Mouse (Mus musculus) WW6 (cell line): ENCODE data around the gene Gm21885.

Source experiments
- DNase-seq: peaks from one replicate; pipeline ENCODE4 v3.0.0-alpha.2; 2013; ENCODE audit warnings: low read depth, low spot score

Gm21885 gene

GRCm38 (mm10) chr11:94268761-94269160 is 12.9 kb upstream of the Gm21885 start:
- DNase-seq: no peak

- DNase-seq: no peak
Observed at GRCm38 (mm10) chr11:94269906-94270305, 11.8 kb upstream of the Gm21885 start.

DNA sequence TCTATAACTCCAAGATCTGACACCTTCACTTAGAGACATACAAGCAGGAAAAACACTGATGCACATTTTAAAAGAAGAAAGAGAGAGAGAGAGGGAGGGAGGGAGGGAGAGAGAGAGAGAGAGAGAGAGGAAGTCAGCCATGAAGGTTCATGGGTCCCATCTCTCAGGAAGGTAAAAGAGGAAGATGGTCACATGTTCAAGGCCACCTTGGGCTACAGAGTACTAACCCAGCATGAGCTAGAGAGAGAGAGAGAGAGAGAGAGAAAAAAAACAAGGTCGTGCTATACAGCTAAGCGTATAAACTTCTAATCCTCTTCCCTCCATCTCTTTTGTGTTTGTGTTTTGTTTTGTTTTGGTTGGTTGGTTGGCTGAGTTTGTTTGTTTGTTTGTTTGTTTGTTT is 10.7 kb upstream of the Gm21885 start:
- no peak for DNase-seq

DNA sequence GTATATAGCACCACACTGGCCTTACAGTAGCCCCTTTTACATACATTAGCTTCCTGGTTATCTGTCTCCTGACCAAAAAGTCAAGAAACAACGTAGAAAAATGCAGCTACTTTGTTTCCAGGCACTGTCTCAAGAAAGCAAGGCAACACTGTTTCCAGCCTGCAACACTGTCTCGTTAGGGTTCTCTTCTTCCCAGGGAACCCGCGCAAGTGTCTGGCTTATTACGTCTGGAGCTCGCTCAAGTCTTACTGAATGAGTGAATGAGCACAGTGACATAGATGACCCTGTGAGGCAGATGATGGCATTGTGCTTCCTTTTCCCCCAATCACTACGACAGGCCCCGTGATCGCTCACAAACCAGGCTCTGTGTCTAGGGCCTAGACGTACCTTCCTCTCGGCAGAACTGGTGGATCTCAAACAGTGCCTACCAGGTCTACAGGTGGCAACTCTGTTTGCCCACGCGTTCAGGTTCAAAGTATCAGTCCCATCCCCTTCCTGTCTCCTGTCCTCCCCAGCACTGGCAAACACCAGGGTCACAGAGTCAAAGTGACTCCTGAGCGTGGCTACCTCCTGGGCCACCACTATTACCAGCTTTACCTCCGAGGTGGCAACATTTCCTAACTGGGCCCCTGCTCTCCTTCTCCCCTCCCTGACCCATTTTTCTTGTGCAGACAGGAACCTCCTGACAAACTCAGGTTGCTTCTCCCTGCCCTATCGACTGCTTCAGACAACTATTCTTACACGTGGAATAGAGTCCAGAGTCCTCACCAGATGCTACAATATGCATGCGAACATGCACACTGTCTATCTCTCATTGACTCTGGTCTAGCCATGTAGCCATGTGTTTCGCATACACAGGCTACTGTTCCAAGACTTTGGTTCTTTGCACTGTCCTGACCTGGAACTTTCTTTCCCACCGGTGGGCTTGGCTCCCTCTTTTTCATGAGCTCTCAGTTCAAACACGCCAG is 8.4 kb upstream of the Gm21885 start:
- no peak for DNase-seq

DNA sequence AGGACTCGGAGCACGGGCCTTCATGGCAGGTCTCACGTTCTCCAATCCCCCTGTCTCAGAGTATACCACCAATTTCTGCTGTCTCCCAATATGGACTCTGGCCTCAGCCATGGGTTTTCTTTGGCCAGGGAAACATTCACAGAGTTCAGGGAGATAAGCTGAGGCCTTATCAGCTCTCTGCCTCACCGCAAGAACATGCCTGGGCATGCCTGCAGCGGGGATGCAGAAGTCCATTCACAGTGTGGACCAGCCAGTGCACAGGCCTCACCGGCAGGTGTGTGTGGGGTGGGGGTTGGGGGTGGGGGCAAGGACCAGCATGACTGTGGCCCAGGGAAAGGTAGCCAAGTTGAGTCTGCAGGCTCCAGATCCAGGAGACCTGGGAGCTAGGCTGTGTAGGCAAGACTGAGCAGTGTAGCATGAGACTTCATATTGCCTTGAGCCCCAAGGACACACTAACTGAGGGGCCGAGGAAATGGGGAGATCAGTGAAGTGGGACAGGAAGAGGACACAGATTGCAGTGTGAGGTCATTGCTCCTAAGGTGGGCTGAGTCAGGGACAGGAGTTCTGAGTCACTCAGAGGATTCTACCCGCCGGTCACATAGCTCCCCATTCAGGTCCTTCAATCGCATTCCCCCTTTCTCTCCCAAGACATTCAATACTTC is 7.3 kb upstream of the Gm21885 start:
- DNase-seq: no peak

- DNase-seq: no peak
Observed at GRCm38 (mm10) chr11:94275226-94275625, 6.4 kb upstream of the Gm21885 start.

GRCm38 (mm10) chr11:94275686-94276085 is 6.0 kb upstream of the Gm21885 start:
- DNase-seq: no peak

GRCm38 (mm10) chr11:94276869-94277337 is 4.8 kb upstream of the Gm21885 start:
- peak; percentile 94 for DNase-seq

GRCm38 (mm10) chr11:94282291-94282690 is 618 bp downstream of the Gm21885 start:
- DNase-seq: no peak

GRCm38 (mm10) chr11:94283536-94284099 is 1.9 kb downstream of the Gm21885 start:
- DNase-seq: no peak

DNA sequence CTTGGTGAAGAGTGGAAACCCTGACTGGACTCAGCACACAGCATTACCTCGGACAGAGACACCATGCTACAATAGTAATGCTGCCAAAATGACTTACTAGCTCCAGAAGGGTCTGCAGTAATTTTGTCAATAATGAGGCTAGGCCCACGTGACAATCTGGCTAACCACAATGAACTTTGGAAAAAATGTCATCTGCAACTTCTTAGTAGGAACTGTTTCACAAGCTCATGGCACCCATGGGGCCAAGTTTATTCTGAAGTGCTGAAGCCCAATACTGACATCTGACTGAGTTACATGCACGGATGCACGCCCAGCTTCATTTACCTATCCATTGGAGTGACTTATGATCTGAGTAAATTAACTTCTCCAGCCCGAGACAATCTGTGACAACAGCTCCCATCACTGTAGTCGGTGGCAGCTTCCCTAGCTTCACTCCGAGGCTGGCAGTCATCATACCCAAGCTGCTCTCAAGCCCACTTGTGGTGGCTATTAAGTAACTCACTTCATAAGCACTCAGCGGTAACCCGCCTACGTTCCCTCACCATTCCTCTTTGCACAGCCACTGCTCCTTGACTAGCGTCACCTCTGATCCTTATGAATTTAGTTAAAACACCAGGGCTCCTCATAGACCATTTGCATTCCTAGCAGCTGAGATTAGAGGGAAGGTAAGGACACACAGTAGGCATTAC is 4.4 kb downstream of the Gm21885 start:
- DNase-seq: no peak

GRCm38 (mm10) chr11:94287105-94287504 is 5.4 kb downstream of the Gm21885 start:
- DNase-seq: no peak

- no peak for DNase-seq
Observed at GRCm38 (mm10) chr11:94290062-94290740, 8.5 kb downstream of the Gm21885 start.

- DNase-seq: no peak
Observed at GRCm38 (mm10) chr11:94294996-94295845, 13.5 kb downstream of the Gm21885 start.

DNA sequence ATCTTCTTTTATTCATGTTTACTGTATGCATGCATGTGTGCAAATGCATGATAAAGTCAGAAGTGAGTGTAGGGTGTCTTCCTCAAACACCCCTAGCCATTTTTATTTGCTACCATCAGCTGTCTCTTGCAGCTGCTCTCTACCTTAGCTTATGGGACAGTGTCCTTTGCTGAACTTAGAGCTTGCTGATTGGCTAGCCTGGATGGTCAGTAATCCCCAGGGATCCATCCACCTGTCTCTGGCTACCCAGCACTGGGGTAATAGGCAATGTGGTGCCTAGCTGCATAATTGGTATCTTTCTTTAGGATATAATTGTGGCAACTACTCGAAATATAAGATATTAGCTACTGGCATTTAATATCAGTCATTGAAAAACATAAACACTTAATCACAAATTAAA is 31.1 kb downstream of the Gm21885 start:
- no peak for DNase-seq

GRCm38 (mm10) chr11:94314098-94314652 is 32.5 kb downstream of the Gm21885 start:
- DNase-seq: no peak

- no peak for DNase-seq
Observed at GRCm38 (mm10) chr11:94315308-94315707, 33.6 kb downstream of the Gm21885 start.

DNA sequence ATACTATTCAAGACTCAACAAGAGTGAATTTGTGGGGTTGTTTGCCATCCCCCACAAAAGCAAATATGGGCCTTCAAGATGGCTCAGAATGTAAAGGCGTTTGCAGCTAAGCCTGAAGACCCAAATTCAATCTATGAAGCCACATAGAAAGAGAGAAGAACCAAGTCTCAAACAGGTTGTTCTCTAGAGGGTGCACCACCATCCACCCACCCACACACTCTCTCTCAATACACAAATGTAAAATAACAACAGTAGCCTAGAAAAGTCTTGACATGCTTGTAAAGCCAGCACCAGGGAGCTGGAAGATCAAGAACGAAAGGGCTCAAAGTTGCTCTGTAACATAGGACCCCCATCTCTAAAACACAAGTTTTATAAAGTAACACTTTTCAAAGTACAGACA is 34.9 kb downstream of the Gm21885 start:
- no peak for DNase-seq

DNA sequence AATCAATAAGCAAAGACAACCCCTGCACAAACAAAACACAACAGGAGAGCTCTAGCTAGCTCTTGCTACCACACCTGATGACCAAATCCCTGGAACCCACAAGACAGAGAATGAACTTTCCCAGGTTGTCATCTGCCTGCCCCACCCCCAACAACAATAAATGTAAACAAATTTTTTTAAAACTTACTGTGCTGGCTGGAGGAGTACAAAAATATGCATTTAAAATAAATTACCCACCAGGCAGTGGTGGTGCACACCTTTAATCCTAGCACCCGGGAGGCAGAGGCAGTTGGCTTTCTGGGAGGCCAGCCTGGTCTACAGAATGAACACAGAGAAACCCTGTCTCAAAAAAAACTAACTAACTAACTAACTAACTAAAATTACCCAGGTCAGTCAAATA is 35.3 kb downstream of the Gm21885 start:
- no peak for DNase-seq

GRCm38 (mm10) chr11:94317515-94317914 is 35.8 kb downstream of the Gm21885 start:
- DNase-seq: no peak
